Mouse (Mus musculus): ENCODE measurements around the gene Adgra1.

DNA sequence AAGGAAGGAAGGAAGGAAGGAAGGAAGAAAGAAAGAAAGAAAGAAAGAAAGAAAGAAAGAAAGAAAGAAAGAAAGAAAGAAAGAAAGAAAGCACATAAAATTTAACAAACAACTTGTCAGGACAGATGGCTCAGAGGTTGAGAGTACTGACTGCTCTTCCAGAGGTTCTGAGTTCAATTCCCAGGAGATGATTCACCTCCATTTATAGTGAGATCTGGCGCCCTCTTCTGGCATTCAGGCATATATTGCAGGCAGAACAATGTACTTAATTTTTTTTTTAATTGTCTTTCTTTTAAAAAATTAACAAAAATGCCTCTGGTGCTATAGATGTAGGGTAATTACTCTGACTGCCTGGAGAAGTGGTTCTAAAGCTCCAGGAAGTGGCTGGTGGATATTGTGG, 82.4 kb downstream of the Adgra1 start:
- peak; percentile 39 for TF ChIP-seq CTCF (IDR thresholded peaks at IDR 0.05; ENCODE audit: low read depth)
- TF ChIP-seq EP300 (IDR thresholded peaks at IDR 0.05; ENCODE audit: low read depth), result no peak

Measured in liver, postnatal 0 days (tissue).